Mouse (Mus musculus) kidney, postnatal 0 days (tissue): ENCODE measurements at regions not wholly inside any gene's neighbourhood (a gene's known extent, or its start where the extent isn't known, plus 50 kb on each side); places are given as distances from the start of the nearest gene placed in this dataset.

Source experiments
- ATAC-seq: fragments of 200-750 bp; cut with Nextera tagmentation; replicated peaks from 2 replicates; pipeline ENCODE4 v1.8.0; 2017; ENCODE audit warnings: low read depth, moderate number of reproducible peaks, moderate TSS enrichment, moderate library complexity; ENCODE audit not compliant: low FRiP score
- DNase-seq: peaks from one replicate; pipeline ENCODE4 v3.0.0-alpha.2; 2016; ENCODE audit warnings: low spot score
- H3K27ac ChIP-seq: fragments of 300-500 bp; sonication (generic); 2 replicates; pipeline ENCODE4 v1.5.1; 2014; ENCODE audit warnings: mild to moderate bottlenecking
- H3K27me3 ChIP-seq: fragments of 300-500 bp; sonication (generic); 2 replicates; pipeline ENCODE4 v1.6.1; 2014; ENCODE audit warnings: low read length, mixed read lengths; ENCODE audit not compliant: insufficient read depth
- H3K36me3 ChIP-seq: fragments of 300-500 bp; sonication (generic); 2 replicates; pipeline ENCODE4 v1.6.1; 2014; ENCODE audit warnings: low read length, mixed read lengths; ENCODE audit not compliant: insufficient read depth
- H3K4me1 ChIP-seq: fragments of 300-500 bp; sonication (generic); replicated peaks from 2 replicates; pipeline ENCODE4 v1.6.1; 2014; ENCODE audit warnings: antibody characterized with exemption, low read length, mixed read lengths; ENCODE audit not compliant: insufficient read depth
- H3K4me2 ChIP-seq: fragments of 300-500 bp; sonication (generic); 2 replicates; pipeline ENCODE4 v1.6.1; 2014; ENCODE audit warnings: mild to moderate bottlenecking, low read length, moderate library complexity, mixed read lengths
- H3K4me3 ChIP-seq: fragments of 300-500 bp; sonication (generic); replicated peaks from 2 replicates; pipeline ENCODE4 v1.5.1; 2014; ENCODE audit warnings: low read depth, low read length
- H3K9ac ChIP-seq: fragments of 300-500 bp; sonication (generic); 2 replicates; pipeline ENCODE4 v1.6.1; 2014; ENCODE audit warnings: low read depth, low read length
- H3K9me3 ChIP-seq: fragments of 300-500 bp; sonication (generic); replicated peaks from 2 replicates; pipeline ENCODE4 v1.6.1; 2016; ENCODE audit warnings: low read length, inconsistent platforms, mixed read lengths
- CTCF ChIP-seq: IDR thresholded peaks from 2 replicates; pipeline ENCODE4 v1.5.1; 2016; ENCODE audit warnings: antibody characterized with exemption, low read depth, mild to moderate bottlenecking, moderate library complexity
- WGBS: fragments of 180-500 bp; shearing (Covaris S2); extraction: QIAGEN DNeasy Blood & Tissue Kit; methylation state at CpG from one replicate; pipeline ENCODE4 v1.1.7; 2014; 5-methylcytosine and 5-hydroxymethylcytosine counted together

- no peak for TF ChIP-seq CTCF
- no peak overlapping the region for H3K4me3 ChIP-seq
- no peaks in the 10 kb centered on the region for H3K9me3 ChIP-seq
- no peak overlapping the region for H3K4me2 ChIP-seq
- DNase-seq (no peak), ATAC-seq (no peak)
- H3K9ac ChIP-seq, result no peak overlapping the region
- H3K27me3 ChIP-seq, result no peaks in the 10 kb centered on the region
- no peaks in the 10 kb centered on the region for H3K4me1 ChIP-seq
- no peak overlapping the region for H3K27ac ChIP-seq
- WGBS, result 58% methylated on average over 21 of the region's 21 CpGs
- H3K36me3 ChIP-seq, result no peaks in the 10 kb centered on the region
Measured at GRCm38 (mm10) chr7:70093916-70094784, 272.4 kb downstream of the Nr2f2 start.

GRCm38 (mm10) chr7:70092089-70092488 lies 274.4 kb downstream of the Nr2f2 start:
- no peak for ATAC-seq
- no peak overlapping the region for H3K9ac ChIP-seq
- H3K4me3 ChIP-seq, result no peak overlapping the region
- no peak for DNase-seq
- H3K9me3 ChIP-seq, result no peaks in the 10 kb centered on the region
- H3K4me1 ChIP-seq, result no peaks in the 10 kb centered on the region
- no peak overlapping the region for H3K4me2 ChIP-seq
- no peak for TF ChIP-seq CTCF
- H3K27me3 ChIP-seq, result no peaks in the 10 kb centered on the region
- no peak overlapping the region for H3K27ac ChIP-seq
- no peaks in the 10 kb centered on the region for H3K36me3 ChIP-seq
- WGBS, result 96% methylated on average over 2 of the region's 2 CpGs

GRCm38 (mm10) chr7:70089121-70089520 lies 277.4 kb downstream of the Nr2f2 start:
- TF ChIP-seq CTCF, result no peak
- Histone ChIP-seq H3K4me3 (no peak overlapping the region), H3K27ac (no peak overlapping the region), H3K36me3 (no peaks in the 10 kb centered on the region), H3K9ac (no peak overlapping the region), H3K4me2 (no peak overlapping the region), H3K4me1 (no peaks in the 10 kb centered on the region), H3K27me3 (no peaks in the 10 kb centered on the region), H3K9me3 (no peaks in the 10 kb centered on the region)
- 71% methylated on average over 5 of the region's 5 CpGs for WGBS
- DNase-seq (no peak), ATAC-seq (no peak)

GRCm38 (mm10) chr7:70069662-70070061 lies 296.9 kb downstream of the Nr2f2 start:
- WGBS, result 61% methylated on average over 1 of the region's 1 CpGs
- no peak for TF ChIP-seq CTCF
- ATAC-seq, result no peak

GRCm38 (mm10) chr7:70067828-70068719 lies 298.5 kb downstream of the Nr2f2 start:
- peak; percentile 39 for DNase-seq
- no peaks in the 10 kb centered on the region for H3K36me3 ChIP-seq
- no peak for ATAC-seq
- H3K4me1 ChIP-seq, result peaks cover 4% of the 10 kb centered on the region; the same call in 1 of the 2 replicates
- H3K27me3 ChIP-seq, result no peaks in the 10 kb centered on the region
- H3K4me2 ChIP-seq, result 0 out of 2 replicates have a peak overlapping the region, but pooled peaks have one; percentile 10
- no peak for TF ChIP-seq CTCF
- no peaks in the 10 kb centered on the region for H3K9me3 ChIP-seq
- no peak overlapping the region for H3K9ac ChIP-seq
- 34% methylated on average over 18 of the region's 18 CpGs for WGBS
- no peak overlapping the region for H3K27ac ChIP-seq
- H3K4me3 ChIP-seq, result no peak overlapping the region

More at GRCm38 (mm10) chr7:70069662-70070061, 296.9 kb downstream of the Nr2f2 start:
- H3K27ac ChIP-seq, result no peak overlapping the region
- H3K36me3 ChIP-seq, result no peaks in the 10 kb centered on the region
- no peaks in the 10 kb centered on the region for H3K9me3 ChIP-seq
- no peak for DNase-seq
- no peak overlapping the region for H3K9ac ChIP-seq
- H3K4me3 ChIP-seq, result no peak overlapping the region
- H3K4me1 ChIP-seq, result peaks cover 4% of the 10 kb centered on the region; the same call in 1 of the 2 replicates
- H3K4me2 ChIP-seq, result no peak overlapping the region
- no peaks in the 10 kb centered on the region for H3K27me3 ChIP-seq

GRCm38 (mm10) chr7:70067071-70067470 lies 299.5 kb downstream of the Nr2f2 start:
- 73% methylated on average over 5 of the region's 5 CpGs for WGBS
- TF ChIP-seq CTCF, result no peak
- Histone ChIP-seq H3K4me3 (no peak overlapping the region), H3K27me3 (no peaks in the 10 kb centered on the region), H3K27ac (no peak overlapping the region), H3K9ac (no peak overlapping the region), H3K9me3 (no peaks in the 10 kb centered on the region), H3K4me1 (peaks cover 4% of the 10 kb centered on the region; the same call in 1 of the 2 replicates), H3K4me2 (no peak overlapping the region), H3K36me3 (no peaks in the 10 kb centered on the region)
- DNase-seq (no peak), ATAC-seq (no peak)
